Mouse (Mus musculus) olfactory bulb, adult 2 months (tissue): ENCODE data around the gene Vwa1.

Experiments
- CTCF ChIP-seq: fragments of 200-500 bp; IDR thresholded peaks from 2 replicates; pipeline ENCODE4 v1.5.1; 2012; ENCODE audit warnings: low read depth, mild to moderate bottlenecking, low read length, moderate library complexity; ENCODE audit not compliant: insufficient read depth
- POLR2A ChIP-seq: fragments of 200-500 bp; IDR thresholded peaks from 2 replicates; pipeline ENCODE4 v1.6.1; 2012; ENCODE audit warnings: mild to moderate bottlenecking, low read depth, low read length, moderate library complexity; ENCODE audit not compliant: insufficient read depth

GRCm38 (mm10) chr4:155807841-155808240 lies 33.3 kb upstream of the Vwa1 start:
- TF ChIP-seq CTCF (no peak), POLR2A (no peak)
